Mouse (Mus musculus) ovary, postnatal 14 days (tissue): ENCODE measurements at regions not wholly inside any gene's neighbourhood (a gene's known extent, or its start where the extent isn't known, plus 50 kb on each side); places are given as distances from the start of the nearest gene placed in this dataset.

Experiments used
- DNase-seq: peaks from one replicate; pipeline ENCODE4 v3.0.0; 2022; ENCODE audit warnings: low spot score

DNA sequence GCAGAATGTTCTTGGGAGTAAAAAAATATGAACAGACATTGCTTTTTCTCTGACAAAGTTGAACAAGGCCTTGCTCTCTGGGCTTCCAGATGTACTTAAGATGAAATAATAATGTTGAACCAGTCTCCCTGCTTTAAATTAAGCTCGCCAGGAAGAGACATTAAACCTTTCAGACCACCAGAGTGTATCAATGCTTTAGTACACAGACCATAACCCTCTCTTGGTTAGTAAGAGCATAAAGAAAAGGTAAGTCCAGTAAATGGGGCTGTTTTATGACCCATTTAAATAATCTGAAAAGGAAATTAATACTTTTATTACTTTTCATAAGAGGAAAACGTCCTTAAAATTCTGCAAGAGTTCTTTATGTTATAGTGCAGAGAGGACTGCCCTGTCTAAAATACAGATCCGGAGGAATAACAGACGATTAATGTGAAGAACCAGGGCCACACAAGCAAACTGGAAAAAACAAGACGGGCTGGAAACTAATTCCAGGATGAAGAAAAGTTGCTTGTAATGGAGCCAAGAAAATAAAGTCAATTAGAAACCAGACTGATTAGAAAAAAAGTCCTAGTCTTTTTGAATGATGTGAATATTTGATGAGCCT, 74.4 kb downstream of the Mettl11b start:
- DNase-seq, result no peak

DNA sequence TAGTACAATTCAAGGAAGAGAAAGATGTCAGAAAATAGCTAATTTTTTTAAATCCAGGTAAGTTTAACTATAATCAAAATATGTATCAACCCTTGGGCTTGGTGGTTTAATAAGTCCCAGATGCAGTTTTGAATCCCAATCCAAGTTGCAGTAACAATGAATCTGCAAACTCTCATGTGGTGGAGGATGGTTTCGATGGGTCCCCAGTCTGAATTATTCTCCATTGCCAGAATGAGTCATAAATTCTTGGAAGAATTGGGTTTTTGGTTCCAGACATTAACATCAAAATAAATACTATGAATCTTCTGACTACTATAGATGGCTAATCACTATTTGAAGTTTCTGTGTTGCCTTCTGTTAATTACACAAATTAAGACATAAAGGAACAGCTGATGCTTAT, 82.9 kb downstream of the Mettl11b start:
- DNase-seq, result no peak

DNA sequence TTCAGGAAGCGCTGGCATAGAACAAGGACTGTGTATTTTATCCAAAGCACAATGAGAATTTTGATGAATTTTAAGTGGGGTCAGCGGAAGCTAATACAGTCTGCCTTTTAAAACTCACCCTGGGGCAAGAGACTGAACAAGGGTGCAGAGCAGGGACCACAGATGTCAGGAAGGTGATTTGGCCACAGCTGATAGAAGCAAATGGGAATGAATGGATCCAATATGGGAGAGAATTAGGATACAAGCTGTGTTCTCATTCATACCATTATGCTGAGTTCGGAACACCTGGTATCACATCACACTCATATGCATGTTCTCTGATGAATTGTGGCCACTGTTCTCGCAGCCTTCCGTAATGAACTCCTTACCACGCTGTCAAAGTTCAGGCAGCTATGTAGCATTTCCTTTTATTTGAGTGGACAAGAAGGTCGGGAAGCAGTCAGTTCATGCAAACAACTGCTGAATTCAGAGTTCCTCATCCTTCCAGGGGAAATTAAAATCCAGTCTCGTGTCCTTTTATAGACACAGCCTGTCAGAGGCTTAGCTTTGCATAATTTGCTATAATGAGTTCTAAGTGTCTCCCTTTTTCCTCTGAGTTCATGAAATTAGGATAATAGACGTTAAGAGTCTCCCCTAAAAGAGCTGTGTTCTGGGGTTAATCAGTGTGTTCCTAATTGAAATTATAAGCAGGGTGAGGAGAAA, 84.4 kb downstream of the Mettl11b start:
- no peak for DNase-seq

DNA sequence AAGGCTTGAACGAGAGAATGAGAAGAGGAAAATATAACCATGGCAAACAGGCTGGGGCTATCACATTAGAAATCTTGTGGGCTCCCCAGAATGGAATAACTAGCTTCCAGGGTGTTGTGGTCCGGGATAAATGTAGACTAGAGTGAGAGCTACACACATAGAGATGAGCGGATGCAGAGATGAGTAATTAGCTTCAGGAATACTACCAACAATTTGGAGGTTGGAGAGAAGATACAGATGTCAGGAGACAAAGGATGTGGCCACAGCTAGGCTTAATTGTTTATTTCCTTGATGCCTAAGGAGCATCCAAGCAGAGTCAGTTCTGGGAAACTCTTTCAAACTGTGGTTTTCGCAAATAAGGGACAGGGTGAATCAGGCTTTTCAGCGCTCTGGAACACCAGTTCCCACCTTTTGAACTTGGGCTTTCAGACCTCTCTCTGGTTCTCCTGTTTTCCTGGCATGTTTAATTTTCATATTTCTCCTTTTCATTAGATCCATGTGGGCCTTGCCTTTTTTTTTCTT, 94.7 kb downstream of the Mettl11b start:
- no peak for DNase-seq

DNA sequence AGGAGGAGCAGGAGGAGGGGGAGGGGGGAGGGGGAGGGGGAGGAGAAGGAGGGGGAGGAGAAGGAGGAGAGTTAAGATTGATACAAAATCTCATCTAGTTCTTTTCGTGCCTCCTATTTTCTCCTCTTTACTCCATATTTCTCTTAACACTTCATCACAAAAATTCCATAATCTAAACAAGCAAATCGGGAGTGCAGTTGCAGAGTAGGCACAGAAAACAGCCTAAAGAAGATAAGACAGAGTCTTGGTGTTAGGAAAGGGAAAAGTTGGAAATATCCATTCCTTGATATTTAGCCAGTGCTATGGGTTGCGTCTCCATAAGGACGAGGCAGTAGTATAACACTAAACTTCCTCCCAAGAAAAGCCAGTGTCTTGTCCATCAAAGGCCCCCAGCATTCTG, 100.1 kb downstream of the Mettl11b start:
- no peak for DNase-seq

DNA sequence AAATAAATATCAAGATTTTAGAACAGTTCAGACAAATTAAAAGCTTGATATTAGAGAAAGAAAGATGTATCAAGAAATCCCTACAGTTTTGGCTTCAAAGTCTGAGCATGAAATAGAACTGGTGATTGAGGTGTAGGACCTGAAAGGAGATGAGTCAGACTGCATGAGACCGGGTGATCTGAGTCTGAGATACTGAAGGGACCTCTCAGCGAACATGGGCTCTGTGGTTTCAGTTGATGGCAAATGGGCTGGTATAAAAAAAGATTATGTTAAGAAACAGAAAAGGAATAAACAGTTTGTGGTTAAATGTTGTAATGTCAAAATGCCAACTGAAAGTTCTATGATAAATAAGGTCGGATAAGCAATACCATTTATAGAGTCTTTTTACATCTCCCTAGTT, 103.7 kb downstream of the Mettl11b start:
- no peak for DNase-seq

DNA sequence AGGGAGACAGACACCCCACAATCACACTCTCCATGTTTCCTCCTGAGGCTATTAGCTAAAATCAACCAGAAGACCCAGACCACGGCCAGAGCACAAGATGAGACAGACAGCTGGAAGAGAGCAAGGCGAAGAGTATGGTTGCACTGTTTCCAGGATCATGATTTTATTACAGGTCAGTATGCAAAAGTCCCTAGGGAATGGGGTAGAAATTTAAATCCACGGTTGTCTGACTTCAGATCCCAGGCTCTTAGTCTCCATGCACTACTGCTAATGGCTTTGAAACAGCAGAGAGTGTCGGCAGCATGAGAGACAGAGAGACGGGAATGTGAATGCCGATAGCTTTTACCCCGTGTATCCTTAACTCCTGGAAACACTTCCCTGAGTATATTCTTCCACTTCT, 105.2 kb downstream of the Mettl11b start:
- no peak for DNase-seq

DNA sequence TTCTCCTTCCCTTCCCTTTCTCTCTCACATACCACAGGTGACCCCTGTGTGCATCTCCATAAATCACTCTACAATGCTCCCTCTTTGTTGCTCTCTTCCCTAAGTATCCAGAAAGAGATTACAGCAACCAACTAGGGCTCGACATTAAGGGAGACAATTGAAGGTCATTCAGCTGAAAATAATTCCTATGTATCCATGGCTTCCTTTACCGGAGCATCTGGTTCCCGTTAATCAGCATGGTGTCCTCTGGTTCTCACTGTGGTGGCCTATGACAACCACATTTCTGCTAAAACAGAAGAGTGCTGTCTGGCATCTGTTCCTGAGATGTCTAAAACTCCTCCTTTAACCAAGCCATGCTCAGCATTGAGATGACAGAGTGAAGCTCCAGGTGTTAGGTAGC, 106.9 kb downstream of the Mettl11b start:
- DNase-seq, result no peak

DNA sequence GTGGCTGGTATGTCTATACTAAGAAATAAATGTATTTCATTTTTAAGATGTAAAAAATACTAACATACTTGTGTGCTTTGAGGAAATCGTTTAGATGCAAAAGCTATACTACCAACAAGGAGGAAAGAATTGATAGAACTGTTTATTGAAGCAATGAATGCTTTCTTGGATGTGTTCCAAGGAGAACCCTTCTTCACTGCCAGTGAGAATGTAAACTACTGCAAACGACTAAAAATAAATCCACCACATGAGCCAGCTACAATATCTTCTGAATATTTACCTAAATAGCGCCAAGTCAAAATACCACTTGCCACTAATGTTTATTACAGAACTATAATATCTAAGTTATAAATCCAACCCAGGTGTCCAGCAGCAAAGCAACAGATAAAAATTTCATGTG, 108.4 kb downstream of the Mettl11b start:
- no peak for DNase-seq

DNA sequence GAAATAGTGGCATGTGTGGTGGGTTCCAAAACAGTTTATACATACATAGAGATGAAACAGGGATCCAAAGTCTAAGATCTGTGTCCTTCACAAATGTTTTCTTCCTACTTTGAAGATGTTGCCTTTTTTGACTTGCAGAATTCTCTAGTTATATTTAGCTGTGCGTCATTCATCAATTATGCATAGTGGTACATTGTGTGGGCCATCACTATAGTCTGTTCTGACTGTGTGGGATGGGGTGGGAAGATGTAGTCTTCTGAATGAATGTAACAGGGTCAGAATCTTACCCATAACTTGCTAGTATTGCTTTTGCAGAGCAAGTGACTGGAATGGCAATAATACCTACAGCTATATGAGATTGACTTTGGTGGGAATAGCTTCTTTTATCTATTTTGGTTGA, 116.6 kb downstream of the Mettl11b start:
- no peak for DNase-seq

DNA sequence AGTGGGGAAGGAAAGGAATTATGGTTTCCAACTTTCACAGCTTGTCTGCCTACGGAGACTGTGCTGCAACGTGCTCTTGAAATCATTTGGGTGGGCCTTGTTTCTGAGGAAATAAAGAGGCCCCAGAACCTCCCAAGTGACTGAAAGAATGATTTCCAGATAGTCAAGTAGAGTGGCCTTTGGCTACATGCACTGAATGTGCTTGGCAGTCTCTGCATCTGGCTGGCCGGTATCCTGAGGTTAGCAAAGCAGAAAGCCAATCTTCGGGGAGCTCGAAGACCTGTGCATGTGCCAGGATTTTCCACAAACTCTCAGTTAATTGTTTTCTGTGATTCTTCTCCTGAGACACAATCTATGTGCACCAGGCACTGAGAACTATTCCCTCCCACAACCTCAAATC, 117.3 kb downstream of the Mettl11b start:
- peak; percentile 6 for DNase-seq

DNA sequence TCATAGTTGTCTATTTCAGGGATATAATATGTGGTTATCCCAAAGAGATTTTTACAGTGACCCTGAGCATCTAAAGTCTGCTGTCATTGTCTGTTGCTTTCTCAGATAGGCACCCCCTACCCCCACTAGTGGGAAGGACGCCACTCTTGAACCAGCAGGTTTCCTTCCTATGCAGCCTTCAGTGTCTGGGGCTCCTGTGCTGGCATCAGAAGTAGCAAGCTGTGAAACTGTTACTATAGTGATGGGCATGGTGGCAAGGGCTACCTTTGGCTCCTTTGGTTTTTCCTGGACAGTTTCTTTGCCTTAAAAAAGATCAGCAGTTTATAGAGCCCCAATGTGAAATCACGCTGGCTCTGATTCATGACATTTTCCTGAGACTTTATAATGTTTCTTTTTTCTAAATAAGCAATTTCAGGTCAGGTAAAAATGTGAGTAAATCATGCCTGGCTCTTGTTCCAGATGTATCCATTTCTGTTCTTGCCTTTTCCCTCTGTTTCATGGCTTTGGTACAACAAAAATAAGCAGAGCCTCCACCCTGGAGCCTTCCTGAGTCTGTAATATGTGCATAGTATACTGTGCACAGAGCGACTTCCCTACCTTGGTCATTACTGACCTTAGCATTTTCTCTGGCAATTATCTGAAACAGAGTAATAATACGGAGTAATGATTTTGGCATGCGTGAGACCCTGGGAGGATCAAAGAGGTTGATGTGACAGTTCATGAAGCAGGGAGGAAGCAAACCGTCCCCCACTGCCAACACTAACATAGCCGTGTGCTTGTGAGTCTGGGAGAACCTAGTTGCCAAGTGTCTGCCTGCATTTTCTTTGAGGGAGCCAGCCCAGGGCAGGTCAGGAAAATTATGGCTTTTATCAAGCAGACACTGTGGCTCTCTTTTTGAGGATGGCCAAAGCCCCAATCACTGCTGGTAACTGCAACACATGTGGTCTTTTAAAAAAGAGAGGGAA, 124.8 kb downstream of the Mettl11b start:
- DNase-seq, result no peak

DNA sequence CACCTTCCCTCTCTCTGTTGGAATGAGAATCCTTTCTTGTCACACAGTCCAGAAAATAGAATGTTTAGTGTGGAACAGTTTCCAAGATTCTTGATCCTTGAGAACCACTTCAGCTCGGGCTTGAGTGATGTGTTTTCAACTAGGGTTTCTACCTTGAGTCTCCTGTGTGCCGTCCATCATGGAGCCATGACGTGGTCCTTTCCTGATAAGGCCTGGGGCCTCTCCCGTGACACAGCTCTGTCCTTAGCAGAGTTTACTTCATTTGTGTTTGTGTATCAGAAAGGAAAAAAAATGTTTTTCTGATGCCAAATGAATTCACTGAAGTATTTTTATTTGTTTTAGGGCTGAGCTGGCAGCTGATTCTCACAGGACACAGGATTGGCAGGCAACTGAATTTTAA, 148.6 kb downstream of the Mettl11b start:
- no peak for DNase-seq

DNA sequence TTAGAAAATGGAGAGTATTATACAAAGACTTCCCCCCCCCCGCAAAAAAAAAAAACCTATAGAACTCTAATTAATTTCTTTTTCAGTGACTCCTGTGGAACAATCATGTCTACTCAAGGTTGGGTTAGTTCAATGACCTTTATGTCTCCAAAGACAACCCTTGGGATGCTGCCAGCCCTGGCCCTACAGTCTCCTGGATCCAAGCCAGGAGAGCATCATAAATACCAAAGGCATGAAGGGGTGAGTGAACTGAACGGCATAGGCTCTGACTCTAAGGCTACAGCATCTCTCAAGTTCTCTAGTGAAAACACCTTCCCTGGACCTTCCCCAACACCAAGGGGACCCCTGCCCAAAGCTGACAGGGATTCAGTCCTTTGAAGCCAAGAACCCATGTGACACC, 149.4 kb downstream of the Mettl11b start:
- DNase-seq, result no peak

DNA sequence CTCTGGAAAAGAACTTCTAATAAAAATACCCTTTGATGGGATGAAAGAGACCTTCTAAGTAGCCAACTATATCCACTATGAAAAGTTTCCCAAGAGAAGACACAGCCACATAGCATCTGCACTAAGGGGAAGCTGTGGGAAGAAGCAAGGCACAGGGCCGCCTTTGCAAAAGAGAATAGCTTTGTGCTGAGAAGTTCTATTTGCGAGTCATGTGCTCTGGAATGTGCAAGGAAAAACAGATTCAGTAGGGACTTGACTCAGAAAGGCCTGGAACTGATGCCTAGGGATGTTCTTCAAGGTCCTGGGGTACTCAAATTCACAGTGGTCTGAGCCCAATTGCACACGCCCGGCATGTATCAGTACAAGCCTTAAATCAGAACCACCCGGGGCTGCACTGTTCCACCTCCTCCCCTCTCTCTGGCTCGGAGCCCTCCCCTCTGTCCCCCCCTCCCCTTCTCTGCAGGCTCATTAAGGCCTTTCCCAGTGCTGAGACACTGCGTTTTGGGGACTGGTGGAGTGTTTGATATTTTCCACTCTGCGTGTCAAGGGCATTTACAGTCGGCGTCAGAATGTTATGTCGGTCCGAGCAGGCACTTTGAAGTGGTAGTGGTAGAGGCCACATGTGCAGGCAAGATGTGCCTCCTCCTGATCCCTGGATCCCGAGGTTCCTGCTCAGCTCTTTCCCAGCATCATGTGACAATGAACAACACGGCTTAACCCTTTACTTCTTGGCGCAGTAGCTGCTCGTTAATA, 150.4 kb downstream of the Mettl11b start:
- peak; percentile 20 for DNase-seq

DNA sequence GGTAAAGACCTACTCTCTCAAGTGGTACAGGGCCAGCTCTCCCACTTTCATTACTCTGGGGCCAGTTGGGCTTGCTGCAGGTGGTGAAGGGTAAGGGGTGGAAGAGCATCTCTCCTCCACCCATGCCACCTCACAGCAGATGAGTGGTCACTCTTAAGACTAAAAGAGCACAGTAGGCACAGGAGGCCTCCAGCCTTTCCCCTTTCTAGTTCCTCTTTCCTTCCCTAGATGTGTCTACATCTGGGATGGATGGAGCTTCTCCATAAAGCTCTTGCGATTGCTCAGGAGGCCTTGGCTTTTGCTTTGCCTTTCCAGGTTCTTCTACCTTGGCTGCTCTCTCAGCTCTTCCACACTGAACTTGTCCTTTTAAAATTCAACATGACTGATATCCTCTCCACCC, 151.5 kb downstream of the Mettl11b start:
- no peak for DNase-seq

DNA sequence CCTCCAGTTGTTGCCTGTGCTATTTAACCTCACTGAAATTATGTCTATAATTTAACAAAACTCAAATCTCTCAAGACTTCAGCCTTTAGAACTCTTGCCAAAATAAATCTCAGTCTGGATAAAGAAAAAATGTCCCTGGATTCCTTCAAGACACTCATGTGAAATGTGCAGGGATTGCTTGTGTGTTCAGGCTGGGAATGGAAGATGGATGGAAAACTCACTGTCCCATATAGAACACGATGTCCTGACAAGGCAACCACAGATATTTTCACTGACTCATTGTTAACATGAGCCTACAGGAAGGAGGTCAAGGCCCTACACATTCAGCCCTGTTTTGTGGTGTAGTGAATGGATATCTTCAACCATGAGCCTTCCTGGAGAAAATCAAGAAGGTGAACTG, 160.3 kb upstream of the Gorab start:
- no peak for DNase-seq

DNA sequence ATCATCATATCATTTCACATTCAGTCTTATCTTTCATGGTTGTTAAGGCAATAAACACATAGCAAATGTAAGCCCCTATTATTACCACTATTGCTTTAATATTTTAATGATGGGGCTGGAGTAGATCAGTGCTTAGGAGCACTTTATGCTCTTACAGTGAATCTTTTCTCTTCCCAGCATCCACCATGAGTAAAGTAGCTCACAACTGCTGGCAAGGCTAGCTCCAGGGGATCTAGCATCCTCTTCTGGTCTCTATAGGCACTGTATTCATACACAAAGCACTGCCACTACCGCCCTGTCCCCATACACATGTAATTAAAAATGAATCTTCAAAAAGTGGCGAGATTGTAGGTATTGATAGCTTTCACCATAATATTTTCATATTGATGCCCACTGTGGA, 159.6 kb upstream of the Gorab start:
- no peak for DNase-seq

DNA sequence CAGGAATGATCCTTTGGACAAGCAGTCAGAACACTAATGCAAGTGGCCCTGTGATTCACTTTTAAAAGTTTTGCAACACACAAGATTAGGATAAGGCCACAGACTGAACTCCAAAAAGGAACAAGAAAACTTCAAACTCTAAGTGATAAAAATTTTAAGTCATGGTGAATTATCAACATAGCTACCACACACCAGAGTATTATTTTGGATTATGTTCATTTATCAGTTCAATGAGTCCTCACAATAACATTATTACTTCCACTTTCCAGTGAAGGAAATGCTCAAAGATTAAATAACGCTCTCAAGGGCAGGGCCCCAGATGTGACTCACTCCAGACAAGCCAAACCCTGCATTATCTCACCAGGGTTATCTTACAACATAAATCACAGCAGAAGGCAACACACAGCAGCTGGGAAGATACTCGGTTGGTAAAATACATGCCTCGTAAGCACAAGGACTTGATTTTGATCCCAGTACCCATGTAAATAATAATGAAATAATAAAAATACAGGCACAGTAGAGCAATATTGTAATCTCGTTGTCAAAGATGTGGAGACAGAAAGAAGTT, 158.8 kb upstream of the Gorab start:
- DNase-seq, result no peak

DNA sequence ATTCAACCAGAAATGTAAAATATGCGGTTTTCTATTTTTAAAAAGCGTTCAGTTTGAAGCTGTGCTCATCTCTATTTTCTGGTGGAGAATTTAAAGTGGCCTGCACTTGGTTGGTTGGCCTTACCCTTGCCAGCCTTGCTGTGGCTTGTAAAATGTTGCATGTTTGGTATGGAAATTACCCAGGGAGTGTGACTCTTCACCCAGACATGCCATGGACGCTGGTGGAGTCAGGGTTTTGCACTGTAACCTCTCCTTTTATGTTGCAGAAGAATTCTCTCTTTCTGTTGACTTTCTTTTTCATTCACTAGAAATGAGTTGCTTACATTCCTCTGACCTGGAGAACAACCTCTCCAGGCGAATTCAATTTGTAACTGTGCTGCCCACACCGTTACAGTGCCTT, 157.5 kb upstream of the Gorab start:
- no peak for DNase-seq

DNA sequence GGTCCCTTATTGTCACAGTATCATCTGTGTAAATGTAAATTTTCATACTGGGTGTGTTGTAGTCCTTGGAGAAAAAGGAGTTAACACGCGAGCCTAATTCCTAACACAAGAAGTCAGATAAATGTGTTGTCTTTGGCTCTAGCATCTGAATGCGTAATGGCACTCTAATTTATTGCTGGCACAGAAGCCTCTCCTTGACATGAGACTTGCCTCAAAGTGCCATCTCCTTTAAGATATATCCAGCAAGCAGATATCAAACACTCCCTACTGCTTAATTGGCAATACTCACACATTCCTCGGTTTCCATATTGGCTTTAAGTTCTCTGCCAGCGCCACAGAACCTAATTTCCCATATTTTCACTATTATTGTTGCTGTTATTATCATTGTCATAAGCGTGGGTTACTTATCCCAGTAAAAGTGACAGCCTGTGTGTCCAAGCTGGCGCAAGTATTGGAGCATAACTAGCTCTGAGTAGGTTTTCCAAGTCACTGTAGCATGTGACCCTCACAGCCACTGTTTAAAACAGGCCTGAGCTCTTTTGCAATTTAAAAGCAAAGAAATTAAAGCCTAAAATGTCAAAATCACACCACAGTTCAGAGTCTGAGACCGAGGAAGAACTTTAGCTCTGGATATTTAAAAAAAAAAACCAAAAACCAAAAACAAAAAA, 156.9 kb upstream of the Gorab start:
- no peak for DNase-seq
